8 mouse cellular contexts compared by ENCODE assay signal in genomic region chr16:94632424-94632963, GRCm38 (mm10).
DNase-seq lines count a peak whose midpoint lies in the region; ATAC-seq and TF ChIP-seq lines count a peak whose summit lies in the region.
"Had no signal": no experiment of that assay in that cellular context is flagged by ENCODE, and none has a peak within 500 bp of the region (broad histone marks: within the 10 kb centered on the region; RNA-seq: fewer than 3 reads in every experiment).

No protein-coding gene starts in this region.

- no peak for DNase-seq in hindbrain, embryonic 10.5 days (ENCODE audit: low spot score)
- DNase-seq in forebrain, postnatal 0 days, result no peak
- DNase-seq in midbrain, embryonic 14.5 days, result no peak
- DNase-seq in embryo, embryonic 9.5 days (ENCODE audit: extremely low spot score), result no peak
- DNase-seq in adrenal gland, adult (ENCODE audit: inconsistent age in 2 of 2, low spot score in 1 of 2), result no peak

- no peaks in the 10 kb centered on the region for H3K27me3 ChIP-seq in hindbrain, embryonic 13.5 days
- no peaks in the 10 kb centered on the region for H3K27me3 ChIP-seq in hindbrain, embryonic 10.5 days (ENCODE audit: insufficient read depth, poor library complexity, severe bottlenecking)
- no peaks in the 10 kb centered on the region for H3K27me3 ChIP-seq in embryonic facial prominence, embryonic 13.5 days
- H3K27me3 ChIP-seq in forebrain, postnatal 0 days (ENCODE audit: insufficient read depth, low read length), result no peaks in the 10 kb centered on the region
- H3K27me3 ChIP-seq in midbrain, embryonic 14.5 days (ENCODE audit: control insufficient read depth, insufficient read depth, low read length), result no peaks in the 10 kb centered on the region
- H3K27me3 ChIP-seq: liver, embryonic 13.5 days had no signal

- TF ChIP-seq CTCF in forebrain, postnatal 0 days (IDR thresholded peaks at IDR 0.05; ENCODE audit: low read depth), result no peak

- WGBS in hindbrain, embryonic 13.5 days, result 73% methylated on average over 6 of the region's 6 CpGs
- WGBS in hindbrain, embryonic 10.5 days, result 85% methylated on average over 6 of the region's 6 CpGs
- WGBS in embryonic facial prominence, embryonic 13.5 days, result 66% methylated on average over 6 of the region's 6 CpGs
- WGBS in forebrain, postnatal 0 days, result 60% methylated on average over 6 of the region's 6 CpGs
- 84% methylated on average over 6 of the region's 6 CpGs for WGBS in midbrain, embryonic 14.5 days

- no peaks in the 10 kb centered on the region for H3K9me3 ChIP-seq in hindbrain, embryonic 13.5 days
- no peaks in the 10 kb centered on the region for H3K9me3 ChIP-seq in hindbrain, embryonic 10.5 days
- no peaks in the 10 kb centered on the region for H3K9me3 ChIP-seq in embryonic facial prominence, embryonic 13.5 days
- no peaks in the 10 kb centered on the region for H3K9me3 ChIP-seq in forebrain, postnatal 0 days (ENCODE audit: low read length)
- no peaks in the 10 kb centered on the region for H3K9me3 ChIP-seq in midbrain, embryonic 14.5 days (ENCODE audit: control insufficient read depth, low read length)
- H3K9me3 ChIP-seq: liver, embryonic 13.5 days had no signal

- H3K4me2 ChIP-seq in hindbrain, embryonic 13.5 days, result no peak overlapping the region
- H3K4me2 ChIP-seq in embryonic facial prominence, embryonic 13.5 days, result peak overlapping the region; percentile 41; the same call in 1 of the 2 replicates
- H3K4me2 ChIP-seq in forebrain, postnatal 0 days (ENCODE audit: low read depth), result 0 out of 2 replicates have a peak overlapping the region, but pooled peaks have one; percentile 15
- H3K4me2 ChIP-seq in midbrain, embryonic 14.5 days (ENCODE audit: low read length), result peak overlapping the region; percentile 21; the same call in 1 of the 2 replicates
- H3K4me2 ChIP-seq: liver, embryonic 13.5 days had no signal

- H3K27ac ChIP-seq in hindbrain, embryonic 13.5 days, result peak overlapping the region; percentile 71
- H3K27ac ChIP-seq in hindbrain, embryonic 10.5 days, result no peak overlapping the region
- no peak overlapping the region for H3K27ac ChIP-seq in embryonic facial prominence, embryonic 13.5 days
- H3K27ac ChIP-seq in forebrain, postnatal 0 days (ENCODE audit: low read depth, low read length), result peak overlapping the region; percentile 50; the same call in 1 of the 2 replicates
- peak overlapping the region; percentile 60; the same call in 1 of the 2 replicates for H3K27ac ChIP-seq in midbrain, embryonic 14.5 days (replicated peaks; ENCODE audit: low read depth, low read length)
- H3K27ac ChIP-seq: liver, embryonic 13.5 days had no signal

- no peak overlapping the region for H3K9ac ChIP-seq in hindbrain, embryonic 13.5 days
- no peak overlapping the region for H3K9ac ChIP-seq in embryonic facial prominence, embryonic 13.5 days
- H3K9ac ChIP-seq in forebrain, postnatal 0 days, result no peak overlapping the region
- no peak overlapping the region for H3K9ac ChIP-seq in midbrain, embryonic 14.5 days (replicated peaks; ENCODE audit: low read length)
- H3K9ac ChIP-seq: liver, embryonic 13.5 days had no signal

- H3K36me3 ChIP-seq in hindbrain, embryonic 13.5 days, result no peaks in the 10 kb centered on the region
- H3K36me3 ChIP-seq in hindbrain, embryonic 10.5 days, result no peaks in the 10 kb centered on the region
- no peaks in the 10 kb centered on the region for H3K36me3 ChIP-seq in embryonic facial prominence, embryonic 13.5 days
- H3K36me3 ChIP-seq in forebrain, postnatal 0 days (ENCODE audit: insufficient read depth), result no peaks in the 10 kb centered on the region
- no peaks in the 10 kb centered on the region for H3K36me3 ChIP-seq in midbrain, embryonic 14.5 days (ENCODE audit: control insufficient read depth, insufficient read depth, low read length)
- H3K36me3 ChIP-seq: liver, embryonic 13.5 days had no signal

- H3K4me1 ChIP-seq in hindbrain, embryonic 13.5 days (replicated peaks), result peaks cover 37% of the 10 kb centered on the region
- peaks cover 30% of the 10 kb centered on the region for H3K4me1 ChIP-seq in hindbrain, embryonic 10.5 days (replicated peaks)
- peaks cover 13% of the 10 kb centered on the region for H3K4me1 ChIP-seq in embryonic facial prominence, embryonic 13.5 days
- H3K4me1 ChIP-seq in forebrain, postnatal 0 days (ENCODE audit: insufficient read depth), result peaks cover 7% of the 10 kb centered on the region; the same call in 1 of the 2 replicates
- H3K4me1 ChIP-seq in midbrain, embryonic 14.5 days (ENCODE audit: control insufficient read depth, insufficient read depth, low read length), result peaks cover 22% of the 10 kb centered on the region; the same call in 1 of the 2 replicates

- H3K4me3 ChIP-seq in hindbrain, embryonic 13.5 days, result no peak overlapping the region
- no peak overlapping the region for H3K4me3 ChIP-seq in hindbrain, embryonic 10.5 days
- H3K4me3 ChIP-seq in embryonic facial prominence, embryonic 13.5 days, result no peak overlapping the region
- H3K4me3 ChIP-seq in forebrain, postnatal 0 days (ENCODE audit: low read depth, low read length), result no peak overlapping the region
- no peak overlapping the region for H3K4me3 ChIP-seq in midbrain, embryonic 14.5 days (replicated peaks; ENCODE audit: low read depth, low read length)
- H3K4me3 ChIP-seq: liver, embryonic 13.5 days had no signal

- ATAC-seq in hindbrain, embryonic 13.5 days (ENCODE audit: low FRiP score), result peak; percentile 5; the same call in 1 of the 2 replicates
- no peak for ATAC-seq in embryonic facial prominence, embryonic 13.5 days (ENCODE audit: insufficient number of reproducible peaks, insufficient read depth, low FRiP score, low TSS enrichment, low read depth)
- ATAC-seq in forebrain, postnatal 0 days, result no peak
- ATAC-seq in midbrain, embryonic 14.5 days (ENCODE audit: low FRiP score, low TSS enrichment), result no peak; the same call in 1 of the 2 replicates

Comparison
In these comparisons a context has a peak if more than half of its experiments do, and no peak if none do; other contexts are left out.
1. H3K27ac ChIP-seq: peak in hindbrain, embryonic 13.5 days (single experiment), forebrain, postnatal 0 days (single experiment) and midbrain, embryonic 14.5 days (single experiment); none in hindbrain, embryonic 10.5 days (single experiment) and embryonic facial prominence, embryonic 13.5 days (single experiment).